Mouse (Mus musculus): ENCODE data around the gene Cep350. TPM values are rescaled to one million over a fixed set of nuclear protein-coding genes. Genes with fewer than 3 reads are reported as not detected.

Cep350 gene
- polyA plus RNA-seq, 1 experiment from 2014 or later: 14.0 TPM

Other genes with a start within 250 kb of the Cep350 start
- gene Lhx4, start 221.6 kb downstream of the Cep350 start, polyA plus RNA-seq (2014; fragmentation: Nextera tagmentation; extraction: Ambion mirVana): 0.07 TPM in 1 of 2 replicates, not detected in the other
- gene Qsox1, start 160.4 kb downstream of the Cep350 start, polyA plus RNA-seq (2014; fragmentation: Nextera tagmentation; extraction: Ambion mirVana): 13.1 and 15.6 TPM in 2 replicates
- gene Tor1aip2, start 62.1 kb upstream of the Cep350 start, polyA plus RNA-seq (2014; fragmentation: Nextera tagmentation; extraction: Ambion mirVana): 113 and 121 TPM in 2 replicates
- gene Tor1aip1, start 63.2 kb upstream of the Cep350 start, polyA plus RNA-seq (2014; fragmentation: Nextera tagmentation; extraction: Ambion mirVana): 44.0 and 44.8 TPM in 2 replicates
- gene Fam163a, start 231.8 kb upstream of the Cep350 start, polyA plus RNA-seq (2014; fragmentation: Nextera tagmentation; extraction: Ambion mirVana): 0.64 and 0.92 TPM in 2 replicates